Mouse (Mus musculus) hindbrain, embryonic 10.5 days (tissue): ENCODE measurements around the gene Lrrc75a. TPM values are rescaled to one million over a fixed set of nuclear protein-coding genes. Genes with fewer than 3 reads are reported as not detected.

Experiments
- DNase-seq: peaks from one replicate; pipeline ENCODE4 v3.0.0-alpha.2; 2017; ENCODE audit warnings: low spot score
- H3K27ac ChIP-seq: fragments of 300-500 bp; sonication (generic); 2 replicates; pipeline ENCODE4 v1.5.1; 2016; ENCODE audit warnings: mild to moderate bottlenecking, moderate library complexity
- H3K27me3 ChIP-seq: fragments of 300-500 bp; sonication (generic); 2 replicates; pipeline ENCODE4 v1.6.1; 2016; ENCODE audit warnings: mild to moderate bottlenecking; ENCODE audit not compliant: poor library complexity, insufficient read depth, severe bottlenecking
- H3K36me3 ChIP-seq: fragments of 300-500 bp; sonication (generic); 2 replicates; pipeline ENCODE4 v1.6.1; 2016; ENCODE audit warnings: mild to moderate bottlenecking, moderate library complexity
- H3K4me1 ChIP-seq: fragments of 300-500 bp; sonication (generic); replicated peaks from 2 replicates; pipeline ENCODE4 v1.6.1; 2016; ENCODE audit warnings: mild to moderate bottlenecking
- H3K4me3 ChIP-seq: fragments of 300-500 bp; sonication (generic); 2 replicates; pipeline ENCODE4 v1.5.1; 2016; ENCODE audit warnings: mild to moderate bottlenecking, moderate library complexity
- H3K9me3 ChIP-seq: fragments of 300-500 bp; sonication (generic); 2 replicates; pipeline ENCODE4 v1.6.1; 2016; ENCODE audit warnings: mild to moderate bottlenecking, moderate library complexity
- WGBS: fragments of 180-500 bp; shearing (Covaris S2); methylation state at CpG from one replicate; pipeline ENCODE4 v1.1.7; 2016; 5-methylcytosine and 5-hydroxymethylcytosine counted together
- polyA plus RNA-seq: library from polyadenylated mRNA; unstranded; fragments of >200 nt; fragmentation: Nextera tagmentation; extraction: Ambion mirVana; gene quantifications from 2 replicates; pipeline ENCODE4 v1.2.1, GENCODE M21; 2016

Lrrc75a gene
- polyA plus RNA-seq, 1 experiment from 2014 or later, result 15.0 TPM

GRCm38 (mm10) chr11:62607952-62608201 is 40.4 kb downstream of the Lrrc75a start:
- H3K27ac ChIP-seq, result no peak overlapping the region
- H3K36me3 ChIP-seq, result peaks cover 84% of the 10 kb centered on the region
- peaks cover 45% of the 10 kb centered on the region for H3K4me1 ChIP-seq
- no peak overlapping the region for H3K4me3 ChIP-seq
- H3K27me3 ChIP-seq, result no peaks in the 10 kb centered on the region
- H3K9me3 ChIP-seq, result no peaks in the 10 kb centered on the region
- WGBS, result 95% methylated on average over 1 of the region's 1 CpGs
- no peak for DNase-seq

DNA sequence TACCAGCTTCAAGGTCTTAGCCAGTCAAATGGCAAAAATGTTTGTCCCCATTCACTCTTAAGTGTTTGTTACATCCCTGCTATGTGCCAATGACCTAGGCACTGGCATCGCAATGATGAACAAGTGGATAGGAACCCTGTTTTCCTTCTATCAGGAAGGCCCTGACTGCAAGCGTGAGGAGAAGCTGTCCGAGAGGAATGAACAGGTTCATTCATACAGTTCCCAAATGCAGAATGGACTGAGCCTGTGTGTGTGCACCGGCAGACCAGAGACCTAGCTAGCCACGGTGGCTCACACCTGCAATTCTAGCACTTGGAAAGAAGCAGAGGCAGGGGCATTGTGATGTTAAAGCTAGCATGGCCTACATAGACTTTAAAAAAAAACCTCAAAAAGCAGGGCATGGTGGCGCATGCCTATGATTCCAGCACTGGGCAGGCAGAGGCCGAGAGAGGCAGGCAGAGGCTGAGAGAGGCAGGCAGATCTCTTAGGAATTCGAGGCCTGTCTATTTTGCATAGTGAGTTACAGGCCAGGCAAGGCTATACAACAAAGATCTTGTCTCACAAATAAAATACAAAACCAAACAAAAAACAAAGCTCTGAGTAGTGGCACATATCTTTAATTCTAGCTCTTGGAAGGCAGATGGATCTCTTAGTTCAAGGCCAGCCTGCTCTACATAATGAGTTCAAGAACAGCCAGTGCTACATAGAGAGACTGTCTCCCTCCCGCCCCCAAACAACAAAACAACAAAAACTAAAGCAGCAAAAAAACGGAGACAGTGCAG is 41.0 kb downstream of the Lrrc75a start:
- Histone ChIP-seq H3K9me3 (no peaks in the 10 kb centered on the region), H3K4me1 (peaks cover 40% of the 10 kb centered on the region), H3K27ac (no peak overlapping the region), H3K36me3 (peaks cover 82% of the 10 kb centered on the region), H3K4me3 (no peak overlapping the region), H3K27me3 (no peaks in the 10 kb centered on the region)
- DNase-seq, result no peak
- 76% methylated on average over 10 of the region's 10 CpGs for WGBS

- peak overlapping the region; percentile 71 for H3K4me3 ChIP-seq
- no peaks in the 10 kb centered on the region for H3K9me3 ChIP-seq
- H3K27me3 ChIP-seq, result no peaks in the 10 kb centered on the region
- WGBS, result 74% methylated on average over 10 of the region's 10 CpGs
- H3K4me1 ChIP-seq, result peaks cover 38% of the 10 kb centered on the region
- DNase-seq, result no peak
- H3K36me3 ChIP-seq, result peaks cover 75% of the 10 kb centered on the region
- no peak overlapping the region for H3K27ac ChIP-seq
Measured at GRCm38 (mm10) chr11:62606299-62607169, 41.8 kb downstream of the Lrrc75a start.

DNA sequence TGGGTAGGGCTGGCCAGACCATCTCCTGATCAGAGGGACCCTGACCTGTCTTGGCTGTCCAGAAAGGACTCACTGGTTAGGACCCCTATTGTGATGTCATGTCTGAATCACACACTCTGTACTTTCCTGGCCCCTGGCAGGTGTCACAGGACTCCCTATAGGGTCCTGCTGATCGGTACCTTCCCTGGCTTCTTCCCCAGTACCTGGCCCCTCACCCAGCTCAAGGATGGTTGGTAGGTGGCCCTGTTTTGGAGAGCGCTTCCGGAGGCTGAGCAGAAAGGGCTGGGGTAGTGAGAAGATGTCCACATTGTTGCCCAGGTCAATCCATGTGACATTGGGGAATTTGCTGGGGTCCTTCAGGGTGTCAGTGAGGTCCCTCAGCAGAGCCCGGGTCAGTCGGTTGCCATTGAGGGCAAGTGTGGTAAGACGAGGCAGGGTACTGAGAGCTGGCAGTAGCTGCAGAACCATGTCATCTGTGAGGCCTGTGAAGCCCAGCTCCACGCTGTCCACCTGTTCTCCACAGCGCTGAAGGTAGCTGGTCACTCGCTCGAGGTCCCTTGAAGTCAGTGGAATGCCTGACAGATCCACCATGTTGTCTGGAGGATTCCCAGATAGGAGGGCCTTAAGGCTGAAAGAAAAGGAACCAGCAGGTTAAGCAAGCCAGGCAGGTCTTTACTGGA is 42.6 kb downstream of the Lrrc75a start:
- Histone ChIP-seq H3K36me3 (peaks cover 75% of the 10 kb centered on the region), H3K4me1 (peaks cover 38% of the 10 kb centered on the region), H3K4me3 (peak overlapping the region; percentile 71), H3K27ac (peak overlapping the region; percentile 66), H3K9me3 (no peaks in the 10 kb centered on the region), H3K27me3 (no peaks in the 10 kb centered on the region)
- peak; percentile 40 for DNase-seq
- WGBS, result 44% methylated on average over 10 of the region's 10 CpGs

GRCm38 (mm10) chr11:62604886-62605618 is 43.3 kb downstream of the Lrrc75a start:
- DNase-seq, result peak; percentile 34
- Histone ChIP-seq H3K4me1 (peaks cover 38% of the 10 kb centered on the region), H3K27me3 (no peaks in the 10 kb centered on the region), H3K9me3 (no peaks in the 10 kb centered on the region), H3K36me3 (peaks cover 69% of the 10 kb centered on the region), H3K27ac (peak overlapping the region; percentile 96), H3K4me3 (peak overlapping the region; percentile 71)
- 25% methylated on average over 3 of the region's 3 CpGs for WGBS

DNA sequence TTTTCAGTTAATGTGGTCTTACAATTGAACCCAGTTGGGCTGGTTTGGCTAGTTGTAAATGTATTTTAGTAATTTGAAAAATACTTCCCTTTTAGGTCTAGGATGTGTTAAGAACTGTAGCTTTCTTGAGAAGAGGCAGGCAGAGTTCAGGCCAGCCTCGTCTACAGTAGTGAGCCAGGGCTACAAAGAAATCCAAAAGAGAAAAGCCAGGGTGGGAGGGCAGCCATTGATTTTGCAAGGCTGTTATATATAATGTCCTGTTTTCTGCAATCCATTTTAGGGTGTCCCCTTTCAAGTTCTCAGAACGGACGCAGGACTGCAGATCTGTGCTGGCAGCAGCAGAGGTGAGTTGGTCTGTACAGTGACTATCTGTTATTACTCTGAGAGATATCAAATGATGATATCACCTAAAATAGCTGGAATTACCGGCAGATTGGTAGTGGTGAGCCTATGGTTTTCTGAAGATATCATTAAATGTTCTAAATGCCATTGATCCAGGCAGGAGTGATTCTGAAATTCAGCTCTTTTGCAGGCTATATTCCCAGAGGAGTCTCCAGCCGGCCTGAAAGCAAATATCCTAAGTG is 44.1 kb downstream of the Lrrc75a start:
- WGBS, result 20% methylated on average over 5 of the region's 5 CpGs
- no peak for DNase-seq
- H3K4me3 ChIP-seq, result peak overlapping the region; percentile 71
- H3K36me3 ChIP-seq, result peaks cover 60% of the 10 kb centered on the region
- no peaks in the 10 kb centered on the region for H3K27me3 ChIP-seq
- peaks cover 38% of the 10 kb centered on the region for H3K4me1 ChIP-seq
- H3K27ac ChIP-seq, result peak overlapping the region; percentile 96
- no peaks in the 10 kb centered on the region for H3K9me3 ChIP-seq

DNA sequence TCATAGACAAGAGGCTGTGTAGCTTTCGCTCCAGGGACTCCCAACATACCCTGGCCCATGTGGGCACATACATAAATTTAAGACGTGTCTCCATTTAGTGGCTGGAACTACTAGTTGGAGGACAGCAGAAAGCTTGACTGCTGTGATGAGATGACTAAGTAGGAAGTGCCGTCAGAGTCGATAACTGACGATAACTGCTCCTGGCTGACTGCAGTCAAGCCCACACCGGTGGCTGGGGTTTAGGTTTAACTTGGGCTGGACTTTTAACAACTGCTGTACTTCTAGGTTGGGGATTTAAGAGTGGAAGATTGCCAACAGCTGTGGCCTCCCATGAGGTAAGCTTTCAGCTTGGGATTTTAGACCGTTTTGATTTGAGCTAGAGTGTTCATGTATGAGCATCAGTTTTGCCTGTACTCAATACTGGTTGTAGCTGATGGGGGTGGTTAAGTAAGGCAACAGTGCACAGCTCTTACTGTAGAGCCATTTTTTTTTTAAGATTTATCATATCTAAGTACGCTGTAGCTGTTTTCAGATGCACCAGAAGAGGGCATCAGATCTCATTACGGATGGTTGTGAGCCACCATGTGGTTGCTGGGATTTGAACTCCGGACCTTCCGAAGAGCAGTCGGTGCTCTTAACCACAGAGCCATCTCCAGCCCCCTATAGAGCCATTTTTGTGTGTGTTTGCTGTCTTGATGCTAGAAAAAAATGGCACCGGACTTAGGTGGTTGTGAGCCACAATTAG is 44.8 kb downstream of the Lrrc75a start:
- peaks cover 53% of the 10 kb centered on the region for H3K36me3 ChIP-seq
- no peaks in the 10 kb centered on the region for H3K9me3 ChIP-seq
- H3K4me3 ChIP-seq, result peak overlapping the region; percentile 71
- DNase-seq, result peak; percentile 31
- no peaks in the 10 kb centered on the region for H3K27me3 ChIP-seq
- H3K27ac ChIP-seq, result peak overlapping the region; percentile 96
- under 1% methylated on average over 13 of the region's 13 CpGs for WGBS
- H3K4me1 ChIP-seq, result peaks cover 38% of the 10 kb centered on the region

- Histone ChIP-seq H3K4me3 (peak overlapping the region; percentile 71), H3K9me3 (no peaks in the 10 kb centered on the region), H3K4me1 (peaks cover 38% of the 10 kb centered on the region), H3K36me3 (peaks cover 46% of the 10 kb centered on the region), H3K27me3 (no peaks in the 10 kb centered on the region), H3K27ac (peak overlapping the region; percentile 96)
- DNase-seq, result peak; percentile 98
- WGBS, result under 1% methylated on average over 58 of the region's 58 CpGs
Measured at GRCm38 (mm10) chr11:62602619-62603311, 45.6 kb downstream of the Lrrc75a start.

GRCm38 (mm10) chr11:62601732-62602618 is 46.3 kb downstream of the Lrrc75a start:
- no peaks in the 10 kb centered on the region for H3K9me3 ChIP-seq
- peaks cover 38% of the 10 kb centered on the region for H3K36me3 ChIP-seq
- H3K4me3 ChIP-seq, result peak overlapping the region; percentile 71
- peak overlapping the region; percentile 96 for H3K27ac ChIP-seq
- WGBS, result 14% methylated on average over 17 of the region's 17 CpGs
- no peaks in the 10 kb centered on the region for H3K27me3 ChIP-seq
- no peak for DNase-seq
- H3K4me1 ChIP-seq, result peaks cover 38% of the 10 kb centered on the region

- Histone ChIP-seq H3K4me3 (no peak overlapping the region), H3K27me3 (no peaks in the 10 kb centered on the region), H3K36me3 (peaks cover 4% of the 10 kb centered on the region), H3K9me3 (no peaks in the 10 kb centered on the region), H3K27ac (no peak overlapping the region), H3K4me1 (peaks cover 6% of the 10 kb centered on the region)
- DNase-seq, result no peak
- WGBS, result 87% methylated on average over 4 of the region's 4 CpGs
Measured at GRCm38 (mm10) chr11:62598571-62598970, 49.8 kb downstream of the Lrrc75a start.
